Mouse (Mus musculus) layer of hippocampus, postnatal 10 days (tissue): ENCODE measurements around the gene Cit. TPM values are rescaled to one million over a fixed set of nuclear protein-coding genes. Genes with fewer than 3 reads are reported as not detected.

Experiments used
- DNase-seq, 2 experiments: peaks; one replicate each; pipeline ENCODE4 v3.0.0; 2021; ENCODE audit warnings: low spot score in 2 of 2
- total RNA-seq, 2 experiments: library from RNA; stranded (reverse); gene quantifications; 2 replicates each; pipeline ENCODE4 v1.2.3; 2021

Cit gene
- total RNA-seq, 2 experiments from 2014 or later, result 42.8 to 52.6 TPM

- no peak for DNase-seq
These were observed 5.4 kb downstream of the Cit start for GRCm38 (mm10) chr5:115850250-115851028.

DNA sequence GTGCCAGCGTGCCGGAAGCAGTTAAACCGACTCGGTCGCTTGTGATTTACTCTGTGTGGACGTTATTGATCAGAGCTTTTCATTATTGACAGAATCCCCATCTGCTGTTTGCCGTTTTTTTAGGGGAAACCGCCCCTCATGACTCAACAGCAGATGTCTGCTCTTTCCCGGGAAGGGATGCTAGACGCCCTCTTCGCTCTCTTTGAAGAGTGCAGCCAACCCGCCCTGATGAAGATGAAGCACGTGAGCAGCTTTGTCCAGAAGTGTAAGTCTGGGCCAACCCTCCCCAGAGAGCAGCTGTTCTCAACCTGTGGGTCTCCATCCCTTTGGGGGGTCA, 5.9 kb downstream of the Cit start:
- no peak for DNase-seq

DNA sequence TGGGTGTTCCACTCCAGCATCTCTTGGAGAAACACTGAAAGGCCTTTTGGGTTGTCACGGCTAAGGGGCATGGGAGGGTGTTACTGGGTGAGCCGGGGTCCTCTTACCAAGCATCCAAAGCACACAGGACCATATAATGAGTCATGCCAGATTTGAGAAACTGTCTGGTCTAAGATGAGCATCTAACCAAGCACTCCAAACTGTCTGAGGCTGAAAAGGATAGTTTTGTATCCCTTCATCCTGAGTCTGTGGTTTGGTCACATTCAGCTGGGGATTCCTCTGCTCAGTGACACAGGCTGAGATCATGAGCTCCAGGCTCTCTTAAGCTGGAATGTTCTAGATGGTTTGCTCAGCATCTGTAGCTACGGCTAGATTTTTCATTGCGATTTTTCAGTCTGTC, 7.4 kb downstream of the Cit start:
- no peak for DNase-seq

DNA sequence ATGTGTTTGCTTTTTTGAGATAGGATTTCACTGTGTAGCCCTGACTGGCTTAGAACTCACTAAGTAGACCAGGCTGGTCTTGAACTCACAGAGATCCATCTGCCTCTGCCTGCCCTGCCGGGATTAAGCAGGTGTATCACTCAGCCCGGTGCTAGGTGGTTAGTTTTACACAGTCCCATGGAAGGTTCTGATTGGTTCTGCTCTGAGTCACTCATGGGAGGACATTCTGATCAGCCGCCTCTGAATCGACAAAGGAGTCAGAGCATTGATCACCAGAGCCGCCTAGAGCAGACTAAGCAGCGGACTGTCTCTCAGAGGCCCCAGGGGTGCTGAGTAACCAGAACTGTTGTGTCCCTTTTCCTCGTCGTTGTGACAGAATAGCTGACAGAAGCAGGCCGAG, 8.6 kb downstream of the Cit start:
- DNase-seq, result no peak

DNA sequence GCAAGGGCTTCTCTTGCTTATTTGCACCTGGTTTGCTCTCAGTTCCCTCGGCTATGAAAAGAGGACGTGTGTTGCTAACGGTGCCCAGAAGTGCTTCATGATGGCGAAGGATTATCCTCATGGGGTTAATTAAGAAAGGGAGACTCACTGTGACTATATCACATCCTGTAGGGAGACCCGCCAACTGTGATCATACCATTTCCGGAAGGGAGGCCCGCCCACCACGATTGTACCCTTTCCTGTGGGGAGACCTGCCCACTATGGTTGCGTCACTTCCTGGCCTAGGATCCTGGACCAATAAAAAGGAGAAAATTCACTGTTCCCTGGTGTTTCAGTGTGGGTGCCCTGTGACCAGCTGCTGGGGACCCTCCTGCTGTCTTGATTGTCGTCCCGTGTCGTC, 9.3 kb downstream of the Cit start:
- DNase-seq, result no peak

- DNase-seq, result no peak
These were observed 13.6 kb downstream of the Cit start for GRCm38 (mm10) chr5:115858652-115859051.

- no peak for DNase-seq
These were observed 14.4 kb downstream of the Cit start for GRCm38 (mm10) chr5:115859461-115859860.

DNA sequence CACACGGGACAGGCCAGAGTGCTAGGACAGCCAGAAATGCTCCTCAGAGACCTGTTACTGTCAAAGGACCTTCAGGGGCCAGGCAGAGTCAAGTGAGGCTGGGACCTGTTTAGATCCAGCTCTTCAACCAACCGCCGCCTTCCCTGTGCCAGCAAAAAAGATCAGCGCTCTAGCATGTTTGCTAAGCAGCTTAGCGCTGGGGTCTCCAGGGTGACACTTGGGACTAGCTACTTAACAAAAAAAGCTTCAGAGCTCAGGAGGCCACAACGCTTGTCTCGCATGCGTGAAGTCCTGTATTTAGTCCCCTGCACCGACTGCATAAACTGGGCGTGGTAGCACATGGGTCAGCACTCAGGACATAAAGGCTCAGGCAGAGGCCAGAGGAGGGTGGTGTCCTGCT, 16.9 kb downstream of the Cit start:
- DNase-seq, result no peak

DNA sequence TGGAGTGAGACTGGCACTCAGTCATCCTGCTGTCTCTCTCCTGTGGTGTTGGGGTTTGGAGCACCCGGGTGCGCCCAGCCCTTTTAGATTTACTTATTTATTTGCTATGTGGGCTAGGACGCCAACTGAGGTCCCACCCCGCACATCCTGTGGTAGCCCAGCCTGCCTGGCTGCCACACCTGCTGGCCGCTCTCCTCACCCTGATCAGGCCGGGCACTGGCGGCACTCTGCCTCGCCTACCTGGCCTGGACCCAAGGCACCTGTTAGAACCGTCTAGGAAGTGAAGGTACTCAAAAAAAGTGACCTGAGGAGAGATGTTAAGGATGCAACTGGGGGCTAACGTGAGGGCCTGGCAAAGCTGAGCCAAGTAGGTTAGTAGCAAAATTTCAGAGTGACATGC, 17.4 kb downstream of the Cit start:
- no peak for DNase-seq

DNA sequence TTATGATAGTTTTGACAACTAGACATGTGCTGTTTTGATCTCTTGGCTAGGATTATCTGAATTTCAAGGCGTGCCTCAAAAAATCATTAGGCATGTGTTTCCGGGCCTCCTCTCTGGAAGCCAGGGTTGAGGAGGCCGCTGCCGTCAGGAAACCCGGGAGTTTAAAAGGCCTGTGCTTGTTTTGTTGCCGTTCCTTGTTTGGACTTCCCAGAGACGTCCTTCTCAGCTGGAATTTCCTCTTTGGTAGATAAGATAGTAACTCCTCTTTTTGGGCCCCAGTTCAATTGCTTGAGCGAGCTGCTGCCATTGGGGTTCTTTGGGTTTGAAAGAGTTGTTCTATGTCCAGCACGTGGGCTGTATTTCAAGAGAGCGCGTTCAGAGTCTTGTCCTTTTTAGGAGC, 21.2 kb downstream of the Cit start:
- DNase-seq, result no peak

DNA sequence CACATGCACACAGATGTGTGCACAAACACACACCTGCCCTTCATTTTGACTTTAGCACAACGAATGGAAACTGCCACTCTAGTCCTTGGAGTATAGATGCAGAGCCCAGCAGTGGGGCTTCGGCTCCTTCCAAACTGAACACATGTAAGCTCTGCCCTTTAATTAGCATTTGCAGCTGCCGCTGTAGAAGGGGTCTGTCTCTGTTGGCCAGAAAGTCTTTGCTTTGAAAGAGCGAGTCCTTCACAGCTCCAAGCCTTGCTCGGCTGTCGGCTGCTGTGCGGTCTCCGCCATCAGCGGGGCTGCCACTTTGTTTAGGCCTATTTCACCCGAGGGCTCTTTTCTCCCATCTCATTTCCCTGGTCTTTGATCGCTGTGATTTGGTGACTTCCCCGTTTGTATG, 23.5 kb downstream of the Cit start:
- DNase-seq, result no peak

DNA sequence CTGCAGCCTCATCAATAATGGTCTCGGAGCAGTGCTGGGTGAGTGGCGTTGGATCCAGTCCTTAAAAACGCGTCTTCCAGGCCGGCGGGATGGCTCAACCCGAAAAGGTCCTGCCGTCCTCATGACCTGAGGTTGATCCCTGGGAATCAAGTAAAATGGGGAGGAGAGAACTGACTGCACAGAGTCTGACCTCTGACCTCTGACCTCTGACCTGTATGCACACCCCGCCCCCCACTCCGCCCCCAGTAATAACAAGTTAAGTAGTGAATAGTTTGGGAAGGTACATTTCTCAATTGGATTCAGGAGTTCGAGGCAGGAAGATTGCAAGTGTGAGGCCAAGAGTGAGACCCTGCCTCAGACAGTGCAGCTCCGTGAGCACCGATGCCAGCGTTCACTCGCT, 24.1 kb downstream of the Cit start:
- no peak for DNase-seq

- no peak for DNase-seq
These were observed 26.1 kb downstream of the Cit start for GRCm38 (mm10) chr5:115871153-115871552.

DNA sequence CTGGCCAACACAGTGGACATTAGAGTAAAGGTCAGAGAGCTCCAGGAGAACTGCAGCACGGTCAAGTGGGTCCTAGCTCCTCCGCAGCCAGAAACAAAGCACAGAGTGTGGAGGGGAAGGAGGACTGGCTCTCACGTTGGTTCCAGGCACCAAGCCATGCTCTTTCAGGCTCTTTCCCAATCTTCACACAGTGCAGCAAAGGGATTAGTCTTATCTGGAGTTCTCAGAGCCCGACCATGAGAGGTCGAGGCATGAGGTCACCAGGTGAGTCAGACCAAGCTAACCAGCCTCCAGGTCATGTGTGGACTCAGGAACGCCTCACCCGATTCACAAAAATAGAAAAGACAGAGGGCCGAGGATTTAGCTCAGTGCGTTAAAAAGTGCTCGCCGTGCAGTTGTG, 27.0 kb downstream of the Cit start:
- DNase-seq, result no peak

DNA sequence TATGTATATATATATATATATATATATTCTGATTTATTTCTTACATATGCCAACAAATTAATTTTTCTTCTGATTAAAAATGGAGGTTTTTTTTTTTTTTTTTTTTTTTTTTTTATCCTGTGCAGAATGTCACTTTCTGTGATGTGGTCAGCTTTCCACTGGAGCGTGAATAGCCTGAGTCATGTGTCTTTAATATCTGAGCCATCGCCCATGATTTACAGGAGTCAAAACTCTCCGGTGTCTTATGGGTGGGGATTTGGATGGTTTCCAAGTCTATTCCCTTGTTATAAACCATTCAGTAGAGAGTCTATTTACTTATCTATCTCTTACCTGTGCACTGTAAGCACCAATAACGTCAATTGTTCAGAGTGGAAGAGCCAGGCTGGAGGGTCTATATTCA, 27.9 kb downstream of the Cit start:
- DNase-seq, result no peak

- no peak for DNase-seq
These were observed 32.3 kb downstream of the Cit start for GRCm38 (mm10) chr5:115877425-115877824.

GRCm38 (mm10) chr5:115882165-115882564, 37.1 kb downstream of the Cit start:
- DNase-seq, result no peak

DNA sequence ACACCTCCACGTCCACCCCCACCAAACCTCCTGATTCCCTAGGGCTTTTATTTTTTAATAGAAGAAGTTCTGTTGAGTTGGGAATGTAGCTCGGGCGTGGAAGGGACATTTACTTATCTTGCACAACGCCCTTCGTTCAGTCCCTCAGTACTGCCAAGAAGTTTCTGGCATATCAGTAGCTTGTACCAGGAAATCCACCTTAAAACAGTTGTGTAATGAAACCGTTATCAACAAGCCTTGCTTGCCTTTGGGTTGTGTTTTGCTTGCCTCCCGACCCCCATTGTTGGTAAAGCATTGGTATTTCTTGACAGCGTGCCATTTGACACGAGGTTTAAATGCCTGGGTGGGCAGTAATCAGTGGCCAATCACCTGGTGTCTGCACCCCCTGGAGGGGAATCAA, 39.4 kb downstream of the Cit start:
- no peak for DNase-seq

DNA sequence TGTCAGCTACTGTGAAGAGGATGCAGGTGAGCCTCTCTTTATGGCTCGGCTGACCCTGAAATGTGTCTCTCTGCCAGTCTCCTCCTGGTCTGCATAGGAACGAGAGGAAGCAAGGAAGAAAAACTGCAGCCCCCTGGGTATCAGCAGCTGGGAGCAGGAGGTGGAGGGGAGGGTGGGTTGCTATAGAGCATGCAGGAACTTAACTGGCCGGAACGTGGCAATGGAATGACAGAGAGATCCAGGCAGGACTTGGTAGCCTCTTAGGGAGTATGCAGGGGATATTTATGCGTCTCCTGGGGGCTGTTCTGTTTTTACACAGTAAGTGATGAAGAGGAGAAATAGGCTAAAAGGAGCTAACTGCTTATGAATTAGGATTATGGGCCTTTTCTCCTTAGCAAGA, 48.7 kb downstream of the Cit start:
- DNase-seq, result no peak

- no peak for DNase-seq
These were observed 52.0 kb downstream of the Cit start for GRCm38 (mm10) chr5:115897036-115897435.

- DNase-seq, result peak; percentile 41 to 59
These were observed 62.2 kb downstream of the Cit start for GRCm38 (mm10) chr5:115907037-115908009.

DNA sequence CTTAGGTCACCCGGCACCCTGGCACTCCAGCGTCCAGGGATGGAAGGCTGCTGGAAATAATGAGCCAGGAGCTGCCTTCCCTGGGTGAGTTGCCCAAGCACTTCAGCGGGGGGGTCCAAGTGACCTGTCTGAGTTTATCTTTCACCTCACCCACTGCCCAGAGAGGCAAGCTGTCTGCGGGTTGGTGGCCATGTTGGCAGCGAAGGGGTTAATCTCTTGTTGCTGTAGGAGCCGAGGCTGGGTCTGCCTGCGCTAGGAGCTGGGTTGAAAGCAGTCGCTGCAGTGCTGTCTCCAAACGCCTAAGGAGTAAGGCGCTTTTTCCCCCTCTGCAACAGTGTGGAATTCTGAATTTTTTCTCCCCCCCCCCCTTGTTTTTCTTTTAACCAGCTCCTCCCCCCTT, 63.2 kb downstream of the Cit start:
- DNase-seq, result peak; percentile 28 to 58

GRCm38 (mm10) chr5:115908699-115909098, 63.6 kb downstream of the Cit start:
- DNase-seq, result no peak
